Mouse (Mus musculus): ENCODE data around the gene Gm10681.
"Not testable (repeated sequence)": the region's sequence is repeated elsewhere in the genome, so short reads cannot be mapped to it uniquely, and the experiment has no call there.

GRCm38 (mm10) chr3:98524978-98525377, 63.6 kb downstream of the Gm10681 start:
- TF ChIP-seq CTCF (IDR thresholded peaks at IDR 0.05; ENCODE audit: borderline replicate concordance, insufficient read depth, low read depth, low read length); POLR2A (IDR thresholded peaks at IDR 0.05; ENCODE audit: borderline replicate concordance, insufficient read depth, low read length): not testable (repeated sequence)

Measured in cerebellum, adult 2 months (tissue).